Mouse (Mus musculus) midbrain, embryonic 10.5 days (tissue): ENCODE data around the gene Abcc2. TPM values are rescaled to one million over a fixed set of nuclear protein-coding genes. Genes with fewer than 3 reads are reported as not detected.

Source experiments
- DNase-seq: peaks from one replicate; pipeline ENCODE4 v3.0.0-alpha.2; 2017; ENCODE audit warnings: low spot score
- H3K27ac ChIP-seq: fragments of 300-500 bp; sonication (generic); replicated peaks from 2 replicates; pipeline ENCODE4 v1.5.1; 2016; ENCODE audit warnings: mild to moderate bottlenecking
- H3K27me3 ChIP-seq: fragments of 300-500 bp; sonication (generic); 2 replicates; pipeline ENCODE4 v1.6.1; 2016; ENCODE audit warnings: low read depth, mild to moderate bottlenecking; ENCODE audit not compliant: poor library complexity, severe bottlenecking
- H3K36me3 ChIP-seq: fragments of 300-500 bp; sonication (generic); 2 replicates; pipeline ENCODE4 v1.6.1; 2016; ENCODE audit warnings: mild to moderate bottlenecking, moderate library complexity
- H3K4me1 ChIP-seq: fragments of 300-500 bp; sonication (generic); 2 replicates; pipeline ENCODE4 v1.6.1; 2016
- H3K4me3 ChIP-seq: fragments of 300-500 bp; sonication (generic); 2 replicates; pipeline ENCODE4 v1.5.1; 2016; ENCODE audit warnings: mild to moderate bottlenecking, moderate library complexity
- H3K9me3 ChIP-seq: fragments of 300-500 bp; sonication (generic); replicated peaks from 2 replicates; pipeline ENCODE4 v1.6.1; 2016; ENCODE audit warnings: mild to moderate bottlenecking
- WGBS: fragments of 180-500 bp; shearing (Covaris S2); methylation state at CpG from one replicate; pipeline ENCODE4 v1.1.7; 2016; 5-methylcytosine and 5-hydroxymethylcytosine counted together
- polyA plus RNA-seq: library from polyadenylated mRNA; unstranded; fragments of >200 nt; fragmentation: Nextera tagmentation; extraction: Ambion mirVana; gene quantifications from 2 replicates; pipeline ENCODE4 v1.2.1, GENCODE M21; 2016

Gene Abcc2
- polyA plus RNA-seq, 1 experiment from 2014 or later: 0.01 TPM

DNA sequence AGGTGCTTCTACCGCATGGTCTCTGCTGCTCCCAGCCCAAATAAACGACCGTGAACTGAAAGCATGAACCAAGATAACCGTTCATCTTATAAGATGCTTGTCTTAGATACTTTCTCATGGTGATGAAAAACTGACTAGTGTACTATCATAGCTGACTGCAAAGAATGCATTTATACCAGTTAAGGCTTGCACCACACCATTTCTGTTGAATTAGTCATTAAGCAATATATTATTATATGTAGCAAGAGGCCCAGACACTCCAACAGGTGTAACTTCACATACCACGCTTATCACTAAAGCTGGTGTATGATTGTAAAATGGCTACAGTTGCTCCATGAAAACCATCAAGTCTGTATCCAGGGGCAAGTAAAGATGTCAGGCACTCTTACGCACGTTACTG lies 7.8 kb downstream of the Abcc2 start:
- Histone ChIP-seq H3K4me1 (no peaks in the 10 kb centered on the region), H3K36me3 (no peaks in the 10 kb centered on the region), H3K4me3 (no peak overlapping the region), H3K27ac (no peak overlapping the region), H3K9me3 (no peaks in the 10 kb centered on the region), H3K27me3 (no peaks in the 10 kb centered on the region)
- 90% methylated on average over 7 of the region's 7 CpGs for WGBS
- no peak for DNase-seq

GRCm38 (mm10) chr19:43792537-43792936 lies 10.5 kb downstream of the Abcc2 start:
- no peaks in the 10 kb centered on the region for H3K27me3 ChIP-seq
- no peak for DNase-seq
- no peak overlapping the region for H3K27ac ChIP-seq
- no peaks in the 10 kb centered on the region for H3K4me1 ChIP-seq
- no peak overlapping the region for H3K4me3 ChIP-seq
- WGBS: 89% methylated on average over 4 of the region's 4 CpGs
- H3K36me3 ChIP-seq: no peaks in the 10 kb centered on the region
- H3K9me3 ChIP-seq: no peaks in the 10 kb centered on the region

GRCm38 (mm10) chr19:43793951-43794350 lies 12.0 kb downstream of the Abcc2 start:
- no peaks in the 10 kb centered on the region for H3K27me3 ChIP-seq
- H3K4me1 ChIP-seq: no peaks in the 10 kb centered on the region
- H3K36me3 ChIP-seq: no peaks in the 10 kb centered on the region
- no peak overlapping the region for H3K4me3 ChIP-seq
- 90% methylated on average over 1 of the region's 1 CpGs for WGBS
- H3K9me3 ChIP-seq: no peaks in the 10 kb centered on the region
- no peak for DNase-seq
- no peak overlapping the region for H3K27ac ChIP-seq

DNA sequence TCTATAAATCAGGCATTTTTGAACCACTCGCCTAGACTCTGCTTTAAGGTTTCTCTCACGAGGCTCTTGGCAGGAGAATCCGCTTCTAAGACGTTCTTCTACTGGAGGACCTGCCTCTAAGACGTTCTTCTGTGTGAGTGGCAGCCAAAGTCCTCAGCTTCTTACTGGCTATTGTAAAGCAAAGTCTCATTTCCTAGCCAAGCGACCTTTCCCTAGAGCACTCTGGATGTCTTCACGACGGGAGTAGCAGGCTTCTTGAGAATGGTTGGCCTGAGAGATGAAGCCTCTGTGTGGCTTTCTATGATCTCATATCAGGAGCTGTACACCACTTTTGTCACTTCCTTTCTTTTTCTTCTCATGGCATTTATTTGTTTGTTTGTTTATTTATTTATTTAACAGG lies 13.5 kb downstream of the Abcc2 start:
- Histone ChIP-seq H3K27me3 (no peaks in the 10 kb centered on the region), H3K9me3 (no peaks in the 10 kb centered on the region), H3K4me3 (no peak overlapping the region), H3K36me3 (no peaks in the 10 kb centered on the region), H3K27ac (no peak overlapping the region), H3K4me1 (no peaks in the 10 kb centered on the region)
- DNase-seq: no peak
- 85% methylated on average over 8 of the region's 8 CpGs for WGBS

GRCm38 (mm10) chr19:43797216-43797615 lies 15.2 kb downstream of the Abcc2 start:
- Histone ChIP-seq H3K4me1 (no peaks in the 10 kb centered on the region), H3K9me3 (no peaks in the 10 kb centered on the region), H3K27me3 (no peaks in the 10 kb centered on the region), H3K36me3 (no peaks in the 10 kb centered on the region), H3K4me3 (no peak overlapping the region), H3K27ac (no peak overlapping the region)
- DNase-seq: no peak
- WGBS: 81% methylated on average over 5 of the region's 5 CpGs

GRCm38 (mm10) chr19:43801427-43802051 lies 19.5 kb downstream of the Abcc2 start:
- no peak for DNase-seq
- H3K36me3 ChIP-seq: no peaks in the 10 kb centered on the region
- H3K4me1 ChIP-seq: no peaks in the 10 kb centered on the region
- no peaks in the 10 kb centered on the region for H3K9me3 ChIP-seq
- 81% methylated on average over 9 of the region's 9 CpGs for WGBS
- no peak overlapping the region for H3K4me3 ChIP-seq
- no peaks in the 10 kb centered on the region for H3K27me3 ChIP-seq
- H3K27ac ChIP-seq: no peak overlapping the region

DNA sequence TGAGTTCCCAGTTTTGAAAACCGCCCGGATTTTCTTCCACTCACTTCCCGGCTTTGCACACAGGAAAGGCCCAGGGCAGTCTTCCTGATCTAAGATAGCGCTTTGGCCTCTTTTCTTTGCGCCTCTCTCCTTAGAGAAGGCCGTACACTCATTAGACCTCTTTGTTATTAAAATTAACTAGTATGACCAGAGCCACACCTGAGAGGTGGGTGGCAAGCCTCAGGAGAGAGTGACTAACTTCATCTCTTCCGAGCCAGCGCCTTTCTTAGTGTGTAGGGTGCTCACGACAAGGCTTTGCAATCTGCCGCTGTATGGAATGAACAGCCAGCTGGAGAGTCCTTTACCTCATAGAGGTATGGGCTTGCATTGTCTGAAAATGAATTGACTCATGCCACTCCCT lies 21.9 kb downstream of the Abcc2 start:
- no peak for DNase-seq
- H3K4me1 ChIP-seq: no peaks in the 10 kb centered on the region
- H3K4me3 ChIP-seq: no peak overlapping the region
- no peaks in the 10 kb centered on the region for H3K36me3 ChIP-seq
- H3K27me3 ChIP-seq: no peaks in the 10 kb centered on the region
- H3K9me3 ChIP-seq: no peaks in the 10 kb centered on the region
- 86% methylated on average over 10 of the region's 10 CpGs for WGBS
- no peak overlapping the region for H3K27ac ChIP-seq

DNA sequence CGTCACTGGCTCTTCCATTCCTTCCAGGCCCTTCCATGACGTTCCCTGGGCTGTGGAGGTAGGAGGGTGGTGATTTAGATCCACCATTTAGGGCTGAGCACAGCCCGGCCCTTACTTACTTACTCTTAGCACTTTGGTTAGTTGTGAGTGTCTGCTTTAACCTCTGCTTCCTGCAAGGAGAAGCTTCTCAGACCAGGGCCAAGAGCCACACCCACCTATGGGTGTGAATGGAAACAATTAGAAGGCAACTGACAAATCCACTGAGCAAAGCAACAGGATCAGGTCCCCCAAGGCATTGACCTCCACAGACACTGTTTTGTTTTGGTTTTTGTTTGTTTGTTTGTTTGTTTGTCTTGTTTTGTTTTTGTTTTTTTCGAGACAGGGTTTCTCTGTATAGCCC lies 27.3 kb downstream of the Abcc2 start:
- no peak for DNase-seq
- Histone ChIP-seq H3K27ac (no peak overlapping the region), H3K36me3 (no peaks in the 10 kb centered on the region), H3K4me1 (peaks cover 3% of the 10 kb centered on the region; the same call in 1 of the 2 replicates), H3K4me3 (no peak overlapping the region), H3K27me3 (no peaks in the 10 kb centered on the region), H3K9me3 (no peaks in the 10 kb centered on the region)
- 41% methylated on average over 4 of the region's 4 CpGs for WGBS

DNA sequence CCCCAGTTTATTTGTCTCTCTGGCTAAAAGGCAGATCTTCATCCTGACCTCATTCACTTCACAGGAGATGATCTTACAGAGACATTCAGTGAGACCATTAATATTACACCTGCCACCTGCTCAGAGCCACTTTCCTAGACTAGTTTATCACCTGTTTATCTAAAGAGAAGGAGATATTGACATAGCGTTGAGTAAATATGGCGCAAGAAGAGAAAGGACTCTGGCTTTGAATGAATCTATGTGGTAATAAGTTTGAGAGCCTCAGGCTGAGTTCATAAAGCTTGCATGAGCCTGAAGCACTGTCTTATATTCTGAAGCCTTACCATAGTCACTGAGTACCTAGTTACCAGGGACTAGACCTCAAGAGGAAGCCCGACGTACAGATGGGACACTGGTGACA lies 29.4 kb downstream of the Abcc2 start:
- no peak for DNase-seq
- Histone ChIP-seq H3K27ac (no peak overlapping the region), H3K4me1 (peaks cover 3% of the 10 kb centered on the region; the same call in 1 of the 2 replicates), H3K36me3 (no peaks in the 10 kb centered on the region), H3K9me3 (no peaks in the 10 kb centered on the region), H3K27me3 (no peaks in the 10 kb centered on the region), H3K4me3 (no peak overlapping the region)
- 96% methylated on average over 4 of the region's 4 CpGs for WGBS

- no peak for DNase-seq
- H3K4me3 ChIP-seq: no peak overlapping the region
- H3K4me1 ChIP-seq: peaks cover 3% of the 10 kb centered on the region; the same call in 1 of the 2 replicates
- H3K36me3 ChIP-seq: no peaks in the 10 kb centered on the region
- H3K27ac ChIP-seq: no peak overlapping the region
- 90% methylated on average over 10 of the region's 10 CpGs for WGBS
- no peaks in the 10 kb centered on the region for H3K9me3 ChIP-seq
- H3K27me3 ChIP-seq: no peaks in the 10 kb centered on the region
These were observed 31.3 kb downstream of the Abcc2 start for GRCm38 (mm10) chr19:43813315-43813714.

DNA sequence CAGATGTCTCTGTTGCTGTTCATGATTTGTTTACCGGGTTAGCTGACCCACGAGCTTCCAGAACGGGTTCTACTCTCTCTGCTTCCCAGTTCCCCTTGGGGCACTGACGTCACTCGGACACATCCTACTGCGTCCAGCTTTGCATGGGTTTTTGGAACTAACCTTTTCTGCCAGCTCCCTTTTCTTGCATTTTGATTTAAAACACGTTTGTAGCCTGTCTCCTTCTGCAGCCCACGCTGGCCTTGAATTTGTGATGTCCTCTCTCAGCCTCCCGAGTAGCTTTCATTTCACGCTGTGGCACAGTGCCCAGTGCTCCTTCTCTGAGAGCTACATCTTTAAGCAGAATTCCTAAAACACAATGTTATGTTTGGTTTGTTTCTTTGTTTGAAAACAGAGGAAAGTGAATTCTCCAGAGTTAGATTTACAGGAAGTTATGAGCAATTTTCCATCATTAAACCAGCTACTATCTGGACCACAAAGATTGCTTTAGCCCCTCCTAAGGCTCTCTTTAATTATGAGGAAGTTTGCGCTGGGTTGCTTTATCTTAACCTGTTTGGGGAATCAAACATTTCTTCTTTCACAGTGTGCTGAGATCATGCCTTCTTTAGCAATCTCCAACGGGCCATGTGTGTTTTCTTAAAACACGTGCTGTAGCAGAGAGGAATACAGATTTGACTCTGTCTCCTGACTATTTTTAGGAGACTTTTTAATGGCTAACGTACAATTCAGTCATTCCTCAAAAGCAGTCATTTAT lies 33.8 kb downstream of the Abcc2 start:
- Histone ChIP-seq H3K4me1 (no peaks in the 10 kb centered on the region), H3K27me3 (no peaks in the 10 kb centered on the region), H3K27ac (no peak overlapping the region), H3K36me3 (no peaks in the 10 kb centered on the region), H3K4me3 (no peak overlapping the region), H3K9me3 (no peaks in the 10 kb centered on the region)
- no peak for DNase-seq
- WGBS: 84% methylated on average over 14 of the region's 14 CpGs

DNA sequence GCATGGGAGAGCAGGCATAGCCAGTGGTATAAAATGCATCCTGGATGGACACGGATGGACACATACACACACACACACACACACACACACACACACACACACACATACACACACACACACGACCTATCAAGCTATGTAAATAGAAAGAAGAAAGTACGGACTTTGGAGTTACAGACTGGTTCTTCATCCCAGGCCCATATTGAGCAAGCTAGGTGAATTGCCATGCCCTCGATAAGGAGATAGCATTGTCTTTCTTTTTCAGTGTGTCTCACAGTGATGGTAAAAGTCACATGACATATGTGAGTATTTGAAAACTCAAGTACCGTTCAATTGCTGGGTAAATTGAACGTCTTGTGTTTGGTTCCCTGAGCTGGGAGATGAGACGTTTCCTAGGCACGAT lies 44.9 kb downstream of the Abcc2 start:
- Histone ChIP-seq H3K4me1 (no peaks in the 10 kb centered on the region), H3K27me3 (no peaks in the 10 kb centered on the region), H3K4me3 (no peak overlapping the region), H3K36me3 (no peaks in the 10 kb centered on the region), H3K27ac (no peak overlapping the region), H3K9me3 (no peaks in the 10 kb centered on the region)
- no peak for DNase-seq
- 78% methylated on average over 8 of the region's 8 CpGs for WGBS

GRCm38 (mm10) chr19:43832425-43833069 lies 50.6 kb downstream of the Abcc2 start:
- H3K27ac ChIP-seq: no peak overlapping the region

More at GRCm38 (mm10) chr19:43832425-43833069, 50.6 kb downstream of the Abcc2 start:
- H3K36me3 ChIP-seq: no peaks in the 10 kb centered on the region
- H3K4me3 ChIP-seq: no peak overlapping the region
- no peaks in the 10 kb centered on the region for H3K9me3 ChIP-seq
- WGBS: 35% methylated on average over 21 of the region's 21 CpGs
- DNase-seq: peak; percentile 73
- no peaks in the 10 kb centered on the region for H3K4me1 ChIP-seq
- peaks cover 6% of the 10 kb centered on the region for H3K27me3 ChIP-seq
